Mouse (Mus musculus): ENCODE results near the gene Cygb.

DNA sequence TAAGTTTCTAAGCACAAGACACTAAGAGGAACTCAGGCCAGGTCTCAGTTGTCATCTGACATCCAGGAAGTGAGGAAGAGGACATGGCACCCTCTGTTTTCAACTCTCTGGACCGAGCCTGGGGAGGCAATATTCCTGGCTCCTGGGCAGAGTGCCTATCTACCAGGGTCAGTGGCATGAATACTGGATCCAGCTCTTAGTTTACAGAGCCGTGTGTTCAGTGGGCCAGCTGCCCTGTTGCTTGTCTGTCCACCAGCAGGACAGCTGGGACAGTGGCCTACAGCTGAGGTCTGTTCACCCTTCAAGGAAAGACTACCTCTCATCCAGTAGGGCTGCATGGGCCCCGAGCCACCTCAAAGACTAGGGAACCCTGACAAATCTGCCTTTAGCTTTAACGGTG is 27.0 kb upstream of the Cygb start:
- TF ChIP-seq CTCF (IDR thresholded peaks at IDR 0.05; ENCODE audit: low read depth, low read length), result no peak
- no peak for TF ChIP-seq POLR2A (IDR thresholded peaks at IDR 0.05; ENCODE audit: borderline replicate concordance, low read depth, low read length)
